Mouse (Mus musculus) heart, adult 2 months (tissue): ENCODE measurements around the gene Slc27a1. TPM values are rescaled to one million over a fixed set of nuclear protein-coding genes. Genes with fewer than 3 reads are reported as not detected.

ENCODE experiments used
- DNase-seq, 2 experiments: peaks; one replicate each; pipeline ENCODE4 v3.0.0; 2021
- H3K27ac ChIP-seq: fragments of 200-600 bp; 2 replicates; pipeline ENCODE4 v1.8.1; 2022
- H3K27me3 ChIP-seq: fragments of 200-500 bp; 2 replicates; pipeline ENCODE4 v1.6.1; 2012; ENCODE audit warnings: mild to moderate bottlenecking, low read length, inconsistent platforms, mixed read lengths; ENCODE audit not compliant: control insufficient read depth, insufficient read depth
- H3K36me3 ChIP-seq: fragments of 200-500 bp; 2 replicates; pipeline ENCODE4 v1.6.1; 2012; ENCODE audit warnings: low read length, inconsistent platforms; ENCODE audit not compliant: control insufficient read depth, insufficient read depth
- H3K4me1 ChIP-seq: fragments of 200-500 bp; 2 replicates; pipeline ENCODE4 v1.6.1; 2011; ENCODE audit warnings: low read length; ENCODE audit not compliant: control insufficient read depth, insufficient read depth
- H3K4me3 ChIP-seq: fragments of 200-600 bp; 2 replicates; pipeline ENCODE4 v1.8.1; 2022
- H3K79me2 ChIP-seq: fragments of 200-500 bp; replicated peaks from 2 replicates; pipeline ENCODE4 v1.6.1; 2012; ENCODE audit warnings: mild to moderate bottlenecking, inconsistent platforms, low read length, moderate library complexity, mixed read lengths; ENCODE audit not compliant: control insufficient read depth, insufficient read depth
- H3K9ac ChIP-seq: fragments of 200-500 bp; 2 replicates; pipeline ENCODE4 v1.6.1; 2012; ENCODE audit warnings: low read depth, mild to moderate bottlenecking, control low read depth, inconsistent platforms, low read length, mixed read lengths
- CTCF ChIP-seq: fragments of 200-600 bp; IDR thresholded peaks from 2 replicates; pipeline ENCODE4 v1.8.1; 2022; ENCODE audit warnings: antibody characterized with exemption, mild to moderate bottlenecking, moderate library complexity
- EP300 ChIP-seq: fragments of 200-500 bp; IDR thresholded peaks from 2 replicates; pipeline ENCODE4 v1.6.1; 2011; ENCODE audit warnings: low read depth, low read length, control low read depth; ENCODE audit not compliant: insufficient read depth
- POLR2A ChIP-seq: fragments of 200-500 bp; IDR thresholded peaks from 2 replicates; pipeline ENCODE4 v1.6.1; 2011; ENCODE audit warnings: mild to moderate bottlenecking, low read depth, low read length, control low read depth; ENCODE audit not compliant: insufficient read depth
- WGBS: fragments of 180-500 bp; shearing (Covaris S2); methylation state at CpG from one replicate; pipeline ENCODE4 v1.1.7; 2018; 5-methylcytosine and 5-hydroxymethylcytosine counted together
- intact Hi-C: fragments of 180-260 bp; cut with DNase I; formaldehyde crosslinking; loops from one replicate; pipeline ENCODE4 v1.15.1; 2025
- polyA plus RNA-seq: library from polyadenylated mRNA; depleted of rRNA; stranded (reverse); fragments of >200 nt; gene quantifications from 2 replicates; pipeline ENCODE4 v1.2.3, GENCODE M21; 2012
- total RNA-seq, 2 experiments: library from RNA; stranded (reverse); gene quantifications; 2 replicates each; pipeline ENCODE4 v1.2.3; 2021

Gene Slc27a1
- total and polyA plus RNA-seq, 3 experiments = 159 to 227 (median 191) TPM

- H3K27me3 ChIP-seq = no peaks in the 10 kb centered on the region
- no peak overlapping the region for H3K4me3 ChIP-seq
- H3K79me2 ChIP-seq = no peaks in the 10 kb centered on the region
- no peak for DNase-seq
- H3K4me1 ChIP-seq = peaks cover 5% of the 10 kb centered on the region; the same call in 1 of the 2 replicates
- H3K36me3 ChIP-seq = no peaks in the 10 kb centered on the region
- no peak overlapping the region for H3K9ac ChIP-seq
- TF ChIP-seq CTCF (no peak), EP300 (no peak)
- intact Hi-C loops = no loop called here
- H3K27ac ChIP-seq = no peak overlapping the region
These were observed 29.7 kb downstream of the Slc27a1 start for GRCm38 (mm10) chr8:71598375-71598774.

- no peak for DNase-seq
- Histone ChIP-seq H3K27me3 (no peaks in the 10 kb centered on the region), H3K4me3 (no peak overlapping the region), H3K9ac (no peak overlapping the region), H3K4me1 (peaks cover 6% of the 10 kb centered on the region), H3K27ac (no peak overlapping the region), H3K79me2 (no peaks in the 10 kb centered on the region), H3K36me3 (no peaks in the 10 kb centered on the region)
- WGBS = 95% methylated on average over 5 of the region's 5 CpGs
- TF ChIP-seq CTCF (no peak), POLR2A (no peak), EP300 (no peak)
- intact Hi-C loops = no loop called here
These were observed 30.2 kb downstream of the Slc27a1 start for GRCm38 (mm10) chr8:71598841-71599240.

DNA sequence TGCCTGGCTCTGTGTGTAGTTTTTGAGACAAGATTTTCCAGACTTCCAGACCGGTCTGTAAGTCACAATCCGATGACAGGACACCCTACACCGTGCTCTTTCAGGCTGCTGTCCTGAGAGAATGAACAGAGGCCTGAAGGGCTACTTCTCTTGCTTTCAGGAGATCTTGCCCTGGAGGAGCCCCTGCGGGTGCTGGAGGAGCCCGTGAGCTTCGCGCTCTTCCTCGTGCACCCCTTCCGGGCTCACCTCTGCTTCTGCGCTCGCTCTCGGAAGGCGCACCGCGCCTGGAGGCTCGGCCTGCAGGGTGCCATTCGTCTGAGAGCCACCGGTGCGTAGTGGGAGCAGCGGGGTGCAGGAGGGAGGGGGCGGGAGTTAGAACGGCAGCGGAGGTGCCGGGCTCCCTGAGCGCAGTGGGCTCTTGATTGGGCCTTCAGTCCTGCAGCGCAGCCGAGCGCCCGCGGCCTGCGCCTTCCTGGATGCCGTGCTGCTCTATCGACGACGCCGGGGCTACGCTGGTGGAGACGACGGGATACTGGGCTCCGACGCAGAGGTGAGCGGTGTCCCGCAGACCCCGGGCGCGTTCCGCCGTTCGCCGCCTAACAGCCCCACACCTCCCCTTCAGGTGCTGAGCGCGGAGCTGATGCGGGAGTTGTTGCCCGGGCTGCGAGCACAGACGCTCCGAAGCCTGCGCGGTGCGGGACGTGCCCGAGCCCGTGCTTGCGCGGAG is 33.4 kb downstream of the Slc27a1 start:
- no peaks in the 10 kb centered on the region for H3K27me3 ChIP-seq
- no peak overlapping the region for H3K27ac ChIP-seq
- 10% methylated on average over 65 of the region's 65 CpGs for WGBS
- H3K4me1 ChIP-seq = peaks cover 3% of the 10 kb centered on the region
- no peak for TF ChIP-seq EP300
- no peak for TF ChIP-seq POLR2A
- no peak for TF ChIP-seq CTCF
- intact Hi-C loops = no loop called here
- no peak for DNase-seq
- no peaks in the 10 kb centered on the region for H3K36me3 ChIP-seq
- H3K79me2 ChIP-seq = no peaks in the 10 kb centered on the region
- H3K4me3 ChIP-seq = peak overlapping the region; percentile 36
- peak overlapping the region; percentile 40 for H3K9ac ChIP-seq

DNA sequence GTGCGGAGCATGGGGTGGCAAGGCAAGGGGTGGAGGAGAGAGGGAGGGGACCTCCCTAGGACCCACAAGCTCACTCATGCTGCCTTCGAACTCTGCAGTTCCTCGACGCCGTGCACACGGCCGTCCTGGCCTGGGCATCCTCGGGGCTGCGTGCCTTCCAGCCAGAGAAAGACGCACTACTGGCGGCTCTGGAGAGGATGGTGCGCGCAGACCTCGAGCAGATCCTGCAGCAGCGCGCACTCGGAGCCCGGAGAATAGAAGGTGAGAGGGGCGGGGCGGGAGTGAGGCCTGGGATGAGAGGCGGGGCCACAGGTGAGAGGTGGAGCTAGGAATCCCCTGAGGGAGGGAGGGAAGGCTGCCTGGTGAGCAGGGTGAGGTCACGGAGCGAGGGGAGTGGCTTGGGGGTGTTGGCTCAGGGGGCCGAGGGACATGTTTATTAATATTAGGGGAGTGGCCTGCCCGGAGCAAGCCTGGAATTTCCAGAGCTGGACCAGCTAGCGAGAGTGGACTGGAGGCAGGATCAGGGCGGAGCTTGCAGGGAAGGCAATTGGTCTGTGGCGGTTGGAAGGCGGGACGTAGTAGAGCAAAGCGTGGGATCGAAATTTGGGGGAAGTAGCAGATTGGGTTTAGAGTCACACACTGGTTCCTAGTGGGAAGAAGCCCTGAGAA is 34.1 kb downstream of the Slc27a1 start:
- intact Hi-C loops = no loop called here

DNA sequence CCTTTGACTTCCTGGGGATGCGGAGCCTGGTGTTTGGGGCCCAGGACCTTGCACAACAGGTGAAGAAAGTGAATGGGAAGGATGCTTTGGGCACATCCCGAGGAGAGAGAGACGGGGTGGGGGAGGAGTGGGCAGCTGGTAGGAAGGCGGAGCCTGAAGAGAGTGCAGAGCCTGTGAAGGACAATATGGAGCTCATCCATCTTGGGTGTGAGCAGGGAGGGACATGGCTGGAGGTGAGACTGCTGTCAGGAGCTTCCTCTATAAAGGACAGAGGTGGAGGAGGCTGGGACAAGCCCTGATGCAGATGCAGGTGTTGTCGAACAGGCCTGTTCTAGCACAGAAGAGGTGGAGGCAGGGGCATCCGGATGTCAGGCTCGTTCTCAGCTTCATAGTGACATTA is 35.3 kb downstream of the Slc27a1 start:
- H3K27me3 ChIP-seq = no peaks in the 10 kb centered on the region
- H3K79me2 ChIP-seq = no peaks in the 10 kb centered on the region
- no peaks in the 10 kb centered on the region for H3K36me3 ChIP-seq
- H3K4me3 ChIP-seq = no peak overlapping the region
- intact Hi-C loops = no loop called here
- 83% methylated on average over 7 of the region's 7 CpGs for WGBS
- no peak overlapping the region for H3K9ac ChIP-seq
- TF ChIP-seq EP300 (no peak), CTCF (no peak), POLR2A (no peak)
- DNase-seq = no peak
- H3K27ac ChIP-seq = no peak overlapping the region
- peaks cover 3% of the 10 kb centered on the region for H3K4me1 ChIP-seq

More for the DNA sequence above, 34.1 kb downstream of the Slc27a1 start:
- Histone ChIP-seq H3K36me3 (no peaks in the 10 kb centered on the region), H3K4me3 (peak overlapping the region; percentile 36), H3K27me3 (no peaks in the 10 kb centered on the region), H3K9ac (peak overlapping the region; percentile 40), H3K4me1 (peaks cover 3% of the 10 kb centered on the region), H3K27ac (no peak overlapping the region), H3K79me2 (no peaks in the 10 kb centered on the region)
- TF ChIP-seq CTCF = no peak
- WGBS = 8% methylated on average over 32 of the region's 32 CpGs
- peak; percentile 76 for DNase-seq
